Mouse (Mus musculus) embryonic facial prominence, embryonic 15.5 days (tissue): ENCODE measurements around the gene Rc3h2. TPM values are rescaled to one million over a fixed set of nuclear protein-coding genes. Genes with fewer than 3 reads are reported as not detected.

ENCODE experiments used
- ATAC-seq: fragments of 200-750 bp; cut with Nextera tagmentation; 2 replicates; pipeline ENCODE4 v1.8.0; 2017; ENCODE audit warnings: low read depth, moderate TSS enrichment; ENCODE audit not compliant: insufficient number of reproducible peaks, low FRiP score, low TSS enrichment
- H3K27ac ChIP-seq: fragments of 300-500 bp; sonication (generic); replicated peaks from 2 replicates; pipeline ENCODE4 v1.5.1; 2015; ENCODE audit warnings: mild to moderate bottlenecking, inconsistent platforms
- H3K27me3 ChIP-seq: fragments of 300-500 bp; sonication (generic); 2 replicates; pipeline ENCODE4 v1.6.1; 2015; ENCODE audit warnings: inconsistent platforms
- H3K36me3 ChIP-seq: fragments of 300-500 bp; sonication (generic); 2 replicates; pipeline ENCODE4 v1.6.1; 2015; ENCODE audit warnings: mild to moderate bottlenecking, inconsistent platforms
- H3K4me1 ChIP-seq: fragments of 300-500 bp; sonication (generic); 2 replicates; pipeline ENCODE4 v1.6.1; 2015; ENCODE audit warnings: inconsistent platforms
- H3K4me2 ChIP-seq: fragments of 300-500 bp; sonication (generic); replicated peaks from 2 replicates; pipeline ENCODE4 v1.6.1; 2015; ENCODE audit warnings: mild to moderate bottlenecking, inconsistent platforms
- H3K4me3 ChIP-seq: fragments of 300-500 bp; sonication (generic); replicated peaks from 2 replicates; pipeline ENCODE4 v1.5.1; 2015; ENCODE audit warnings: mild to moderate bottlenecking, inconsistent platforms
- H3K9ac ChIP-seq: fragments of 300-500 bp; sonication (generic); 2 replicates; pipeline ENCODE4 v1.6.1; 2015; ENCODE audit warnings: inconsistent platforms
- H3K9me3 ChIP-seq: fragments of 300-500 bp; sonication (generic); replicated peaks from 2 replicates; pipeline ENCODE4 v1.6.1; 2016; ENCODE audit warnings: inconsistent platforms
- WGBS: fragments of 180-500 bp; shearing (Covaris S2); methylation state at CpG from one replicate; pipeline ENCODE4 v1.1.7; 2015; 5-methylcytosine and 5-hydroxymethylcytosine counted together
- polyA plus RNA-seq: library from polyadenylated mRNA; unstranded; fragments of >200 nt; fragmentation: Nextera tagmentation; extraction: Ambion mirVana; gene quantifications from 2 replicates; pipeline ENCODE4 v1.2.1, GENCODE M21; 2015

Gene Rc3h2
- polyA plus RNA-seq, 1 experiment from 2014 or later: 14.4 TPM

DNA sequence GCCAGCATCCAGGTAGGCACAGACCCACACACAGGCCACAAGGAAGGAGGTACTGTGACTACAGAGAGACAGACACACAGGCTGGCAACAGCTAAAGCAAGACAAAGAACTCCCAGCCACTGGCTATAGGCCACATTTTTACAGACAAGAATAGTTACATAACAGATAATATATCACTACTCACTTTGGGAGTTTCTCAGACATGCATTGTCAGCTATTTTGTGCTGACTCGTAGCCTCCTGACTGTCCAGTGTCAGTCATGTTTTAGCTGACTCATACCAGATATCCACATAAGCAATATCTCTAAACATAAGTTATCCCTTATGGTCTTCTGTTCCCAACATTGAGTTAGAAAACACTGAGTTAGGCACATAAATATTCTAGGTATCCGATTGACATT is 89.4 kb downstream of the Rc3h2 start:
- H3K27ac ChIP-seq: no peak overlapping the region
- H3K4me3 ChIP-seq: no peak overlapping the region
- no peaks in the 10 kb centered on the region for H3K4me1 ChIP-seq
- 87% methylated on average over 2 of the region's 2 CpGs for WGBS
- H3K36me3 ChIP-seq: no peaks in the 10 kb centered on the region
- H3K4me2 ChIP-seq: no peak overlapping the region
- H3K27me3 ChIP-seq: no peaks in the 10 kb centered on the region
- no peaks in the 10 kb centered on the region for H3K9me3 ChIP-seq
- no peak for ATAC-seq
- H3K9ac ChIP-seq: no peak overlapping the region

DNA sequence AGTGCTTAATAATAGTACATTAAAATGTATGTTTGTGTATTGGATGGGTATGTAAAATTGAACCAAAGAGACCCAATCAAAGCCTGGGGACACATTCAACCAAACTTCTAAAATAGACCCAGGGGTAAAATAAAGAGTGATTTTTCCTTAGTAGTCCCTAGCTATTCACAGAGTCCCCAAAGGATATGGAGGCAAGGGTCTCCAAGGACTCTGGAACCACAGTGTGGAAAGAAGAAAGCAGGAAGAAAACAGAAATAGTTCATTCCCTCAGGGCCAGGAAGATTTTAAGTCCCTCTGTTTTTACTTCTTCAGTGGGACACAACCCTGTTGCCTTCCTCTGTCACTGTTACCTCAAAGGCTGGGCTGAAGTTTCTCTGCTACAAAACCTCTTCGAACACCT is 96.5 kb downstream of the Rc3h2 start, which contains the start of gene Olfr368:
Gene Olfr368, plus strand, starts transcription at position 301 of the 400 bp plus-strand sequence.
- H3K9me3 ChIP-seq: no peaks in the 10 kb centered on the region
- H3K27ac ChIP-seq: no peak within 1 kb of the TSS
- H3K4me1 ChIP-seq: no peaks in the 10 kb centered on the region
- no peak within 1 kb of the TSS for H3K9ac ChIP-seq
- ATAC-seq: no peak
- H3K4me3 ChIP-seq: no peak within 1 kb of the TSS
- H3K36me3 ChIP-seq: no peaks in the 10 kb centered on the region
- H3K27me3 ChIP-seq: no peaks in the 10 kb centered on the region
- 79% methylated on average over 1 of the region's 1 CpGs for WGBS
- H3K4me2 ChIP-seq: no peak within 1 kb of the TSS

Other genes with a start within 250 kb of the Rc3h2 start
- not detected in 2 replicates for gene Olfr365, start 234.7 kb downstream of the Rc3h2 start, polyA plus RNA-seq
- gene Olfr366, start 211.3 kb downstream of the Rc3h2 start, polyA plus RNA-seq: not detected in 2 replicates
- 0.27 and 0.43 TPM in 2 replicates for gene Olfr368, start 96.4 kb downstream of the Rc3h2 start, polyA plus RNA-seq
- gene Pdcl, start 63.6 kb downstream of the Rc3h2 start, polyA plus RNA-seq: 38.3 TPM in 2 replicates
- 6.3 and 6.7 TPM in 2 replicates for gene Zbtb26, start 20.2 kb upstream of the Rc3h2 start, polyA plus RNA-seq
- gene Zbtb6, start 20.3 kb upstream of the Rc3h2 start, polyA plus RNA-seq: 7.7 and 9.1 TPM in 2 replicates
- gene Rabgap1, start 20.4 kb upstream of the Rc3h2 start, polyA plus RNA-seq: 46.5 and 46.8 TPM in 2 replicates
- 0.70 and 1.4 TPM in 2 replicates for gene Gpr21, start 93.4 kb upstream of the Rc3h2 start, polyA plus RNA-seq